ENCODE assay signal across 10 mouse cellular contexts in the genomic region with DNA sequence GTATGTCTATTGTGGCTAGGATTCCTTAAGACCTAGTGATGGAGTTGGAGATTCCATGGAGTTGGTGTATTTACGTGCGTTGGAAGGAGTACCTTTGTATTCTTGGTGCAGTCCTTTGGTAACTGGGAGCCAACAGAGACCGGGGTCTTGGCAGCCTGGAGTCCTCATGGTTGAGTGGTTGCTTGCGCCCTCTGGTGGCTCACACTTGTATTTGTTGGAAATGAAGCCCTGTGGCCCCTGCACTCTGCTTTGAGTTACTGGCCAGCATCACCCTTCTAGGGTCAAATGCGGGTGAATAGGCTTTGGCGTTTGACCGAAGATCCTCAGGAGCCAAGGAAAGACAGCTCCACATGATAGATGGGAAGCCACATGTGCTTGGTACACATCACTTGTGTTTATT.
DNase-seq lines count a peak whose midpoint lies in the region; TF ChIP-seq lines count a peak whose summit lies in the region.
"Had no signal": no experiment of that assay in that cellular context is flagged by ENCODE, and none has a peak within 500 bp of the region (broad histone marks: within the 10 kb centered on the region; RNA-seq: fewer than 3 reads in every experiment).

No protein-coding gene starts in this region.

- no peaks in the 10 kb centered on the region for H3K4me1 ChIP-seq in kidney, adult 2 months (ENCODE audit: control insufficient read depth, insufficient read depth, low read length)
- H3K4me1 ChIP-seq in limb, embryonic 10.5 days, result peaks cover 50% of the 10 kb centered on the region
- H3K4me1 ChIP-seq in olfactory bulb, adult 2 months (ENCODE audit: control insufficient read depth, insufficient read depth, low read length), result 0 out of 2 replicates have a peak, but pooled peaks cover 2% of the 10 kb centered on the region
- H3K4me1 ChIP-seq: embryonic facial prominence, embryonic 15.5 days had no signal

- no peak overlapping the region for H3K4me3 ChIP-seq in kidney, adult 2 months (ENCODE audit: insufficient read depth, low read depth, low read length)
- H3K4me3 ChIP-seq in limb, embryonic 10.5 days, result no peak overlapping the region
- no peak overlapping the region for H3K4me3 ChIP-seq in olfactory bulb, adult 2 months (ENCODE audit: insufficient read depth, low read depth, low read length)
- H3K4me3 ChIP-seq: embryonic facial prominence, embryonic 15.5 days; myocyte had no signal

- WGBS in kidney, adult 2 months, result 39% methylated on average over 7 of the region's 7 CpGs
- WGBS in limb, embryonic 10.5 days, result 26% methylated on average over 7 of the region's 7 CpGs
- 33% methylated on average over 7 of the region's 7 CpGs for WGBS in olfactory bulb, adult 2 months

- H3K27ac ChIP-seq in kidney, adult 2 months (ENCODE audit: insufficient read depth, low read depth, low read length), result no peak overlapping the region
- peak overlapping the region; percentile 44 for H3K27ac ChIP-seq in limb, embryonic 10.5 days
- no peak overlapping the region for H3K27ac ChIP-seq in olfactory bulb, adult 2 months (ENCODE audit: insufficient read depth, low read depth, low read length)
- H3K27ac ChIP-seq: embryonic facial prominence, embryonic 15.5 days had no signal

- TF ChIP-seq POLR2A in kidney, adult 2 months (IDR thresholded peaks at IDR 0.05; ENCODE audit: low read depth, low read length), result no peak
- no peak for TF ChIP-seq POLR2A in olfactory bulb, adult 2 months (IDR thresholded peaks at IDR 0.05; ENCODE audit: insufficient read depth, low read depth, low read length)

- peak; percentile 72 for TF ChIP-seq CTCF in kidney, adult 2 months (conservative IDR thresholded peaks at IDR 0.05; ENCODE audit: insufficient read depth, insufficient read length, low read depth, low read length)
- peak; percentile 60; the same call in 1 of the 2 replicates for TF ChIP-seq CTCF in olfactory bulb, adult 2 months (IDR thresholded peaks at IDR 0.05; ENCODE audit: insufficient read depth, low read depth, low read length)

- DNase-seq in 3T3-L1 (ENCODE audit: low read depth, low spot score) (peak; percentile 36), R1 (ENCODE audit: low read depth, low spot score) (peak; percentile 79)
- DNase-seq in cerebellum, postnatal 10 days, result peak; percentile 84 to 87
- DNase-seq in gastrocnemius, adult 18-20 months (ENCODE audit: low spot score), result peak; percentile 37
- peak; percentile 58 for DNase-seq in kidney, adult 2 months
- DNase-seq in limb, embryonic 10.5 days (ENCODE audit: low spot score), result peak; percentile 86
- peak; percentile 51 for DNase-seq in urinary bladder, postnatal 25 days (ENCODE audit: low spot score)

- no peaks in the 10 kb centered on the region for H3K36me3 ChIP-seq in kidney, adult 2 months (ENCODE audit: control insufficient read depth, insufficient read depth, low read length)
- no peaks in the 10 kb centered on the region for H3K36me3 ChIP-seq in limb, embryonic 10.5 days
- H3K36me3 ChIP-seq: embryonic facial prominence, embryonic 15.5 days had no signal

- no peaks in the 10 kb centered on the region for H3K9me3 ChIP-seq in limb, embryonic 10.5 days (replicated peaks)
- H3K9me3 ChIP-seq: embryonic facial prominence, embryonic 15.5 days had no signal

- H3K27me3 ChIP-seq in kidney, adult 2 months (replicated peaks; ENCODE audit: control insufficient read depth, insufficient read depth, low read length), result no peaks in the 10 kb centered on the region
- peaks cover 50% of the 10 kb centered on the region for H3K27me3 ChIP-seq in limb, embryonic 10.5 days (ENCODE audit: low read depth, poor library complexity, severe bottlenecking)

Comparison
In these comparisons a context has a peak if more than half of its experiments do, and no peak if none do; other contexts are left out.
1. DNase-seq: peak in every context shown above with its lines; median percentile 86 in limb, embryonic 10.5 days; 86 in cerebellum, postnatal 10 days; 79 in R1; 58 in kidney, adult 2 months; 51 in urinary bladder, postnatal 25 days; 37 in gastrocnemius, adult 18-20 months; 36 in 3T3-L1.